Mouse (Mus musculus) megakaryocyte progenitor cell, adult 5-6 weeks (primary cell): ENCODE data around the gene Rbsn. TPM values are rescaled to one million over a fixed set of nuclear protein-coding genes. Genes with fewer than 3 reads are reported as not detected.

Experiments used
- ATAC-seq: replicated peaks from 2 replicates; pipeline ENCODE4 v1.8.0; 2016; ENCODE audit warnings: mild to moderate bottlenecking, moderate TSS enrichment, inconsistent platforms; ENCODE audit not compliant: poor library complexity
- total RNA-seq, 2 experiments: library from RNA; stranded (forward) in 1 of 2; stranded (reverse) in 1 of 2; fragments of 157-497, 149-512 nt in 1 of 2; fragments of 200-1000 nt in 1 of 2; gene quantifications; 2 replicates each; pipeline versions ENCODE4 v1.2.3 to v1.2.4; 2015 to 2017

The Rbsn gene
- total RNA-seq, 2 experiments from 2014 or later = 11.0 to 21.0 TPM

- peak; percentile 80 for ATAC-seq
Measured at GRCm38 (mm10) chr6:92183621-92184131, 31.0 kb downstream of the Rbsn start, which contains the start of gene Mrps25. Gene Mrps25 (minus strand): TSS chr6:92184033.

DNA sequence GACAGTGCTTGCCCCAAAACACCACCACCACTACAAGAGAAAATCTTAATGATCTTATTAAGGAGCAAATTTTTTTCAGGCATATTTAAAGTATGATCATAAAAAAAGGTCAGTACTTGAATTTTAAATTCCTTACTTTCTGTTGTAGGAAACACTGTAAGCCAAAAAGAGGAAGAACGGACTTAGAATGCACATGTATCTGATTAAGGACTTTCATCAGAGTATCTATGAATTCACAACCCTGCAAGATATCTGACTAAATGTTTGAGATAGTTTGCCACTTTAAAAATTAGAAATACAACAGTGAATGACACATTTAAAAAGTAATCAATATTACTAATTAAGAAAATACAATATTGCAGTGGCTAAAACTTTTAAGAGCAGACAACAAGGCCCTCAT is 38.3 kb downstream of the Rbsn start:
- ATAC-seq = no peak

DNA sequence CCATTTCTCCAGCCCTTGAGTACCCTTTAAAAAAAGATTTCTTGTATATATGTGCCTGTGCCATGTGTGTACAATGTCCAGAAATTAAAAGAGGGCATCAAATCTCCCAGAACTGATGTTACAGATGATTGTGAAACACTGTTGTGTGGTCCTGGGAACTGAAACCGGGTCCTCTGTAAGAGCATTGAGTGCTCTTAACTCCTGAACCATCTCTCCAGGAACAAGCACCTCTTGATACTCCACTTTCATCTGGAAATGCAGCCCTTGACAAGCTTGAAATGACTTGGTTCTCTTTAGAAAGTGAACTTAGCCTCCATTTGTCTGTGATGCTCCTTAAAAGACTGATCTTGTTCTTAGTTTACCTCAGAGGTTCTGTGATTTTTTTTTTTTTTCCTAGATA is 52.0 kb downstream of the Rbsn start:
- ATAC-seq = no peak

GRCm38 (mm10) chr6:92158801-92159200 is 55.9 kb downstream of the Rbsn start:
- no peak for ATAC-seq

DNA sequence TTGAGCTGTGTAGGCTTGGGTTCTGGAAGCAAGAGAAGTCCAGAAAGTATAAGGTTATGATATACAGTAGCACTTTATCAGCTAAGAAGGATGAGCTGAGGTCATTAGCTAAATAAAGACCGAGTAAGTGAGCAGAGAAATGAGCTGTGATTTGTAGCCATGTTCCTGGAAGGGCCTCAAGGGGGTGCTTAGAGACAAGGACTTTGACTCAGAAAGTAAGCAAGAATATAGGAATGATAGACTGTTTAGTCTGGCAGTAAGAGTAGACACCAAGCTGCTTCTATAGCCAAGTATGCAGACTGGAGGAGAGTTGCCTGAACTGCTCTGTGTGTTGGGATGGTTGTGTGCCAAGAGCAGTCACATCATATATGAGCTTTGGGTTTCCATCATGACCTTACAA is 61.0 kb downstream of the Rbsn start:
- ATAC-seq = no peak

- ATAC-seq = no peak
Measured at GRCm38 (mm10) chr6:92145881-92146280, 68.8 kb downstream of the Rbsn start.

Other genes with a start within 250 kb of the Rbsn start
- gene Fgd5, start 236.0 kb downstream of the Rbsn start, total RNA-seq (2015) = 0.24 and 0.32 TPM in 2 replicates
- 0.41 TPM in 1 of 2 replicates, not detected in the other for gene Fgd5, start 236.0 kb downstream of the Rbsn start, total RNA-seq (2017)
- gene Nr2c2, start 123.5 kb downstream of the Rbsn start, total RNA-seq (2015) = 40.3 and 47.7 TPM in 2 replicates
- 40.0 and 48.5 TPM in 2 replicates for gene Nr2c2, start 123.5 kb downstream of the Rbsn start, total RNA-seq (2017)
- gene Mrps25, start 30.9 kb downstream of the Rbsn start, total RNA-seq (2015) = 57.4 and 63.5 TPM in 2 replicates
- 60.5 and 70.8 TPM in 2 replicates for gene Mrps25, start 30.9 kb downstream of the Rbsn start, total RNA-seq (2017)
- not detected in 2 replicates for gene Trh, start 29.7 kb upstream of the Rbsn start, total RNA-seq (2015)
- gene Trh, start 29.7 kb upstream of the Rbsn start, total RNA-seq (2017) = not detected in 2 replicates